ENCODE assay signal across 12 mouse cellular contexts in the genomic region with DNA sequence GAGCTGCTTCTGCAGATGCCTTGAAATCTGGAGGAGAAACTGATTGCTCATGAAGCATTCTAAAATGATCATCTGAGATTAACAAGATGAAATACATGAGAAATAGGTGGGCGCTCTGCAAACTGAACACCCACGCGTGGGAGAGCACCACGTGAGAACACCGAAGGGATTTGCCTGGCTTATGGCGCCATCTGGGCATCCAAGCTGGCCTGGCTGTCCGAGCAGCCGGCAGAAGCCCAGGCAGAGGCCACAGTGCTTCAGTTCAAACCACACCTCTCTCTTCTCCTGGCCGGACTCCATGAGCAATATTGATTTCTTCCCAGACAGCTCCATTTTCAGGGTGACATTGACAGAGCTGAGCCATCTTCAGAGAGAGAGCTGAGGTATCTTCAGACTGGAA. TPM values are rescaled to one million over a fixed set of nuclear protein-coding genes. Genes with fewer than 3 reads are reported as not detected.
DNase-seq lines count a peak whose midpoint lies in the region; ATAC-seq and TF ChIP-seq lines count a peak whose summit lies in the region.
"Had no signal": no experiment of that assay in that cellular context is flagged by ENCODE, and none has a peak within 500 bp of the region (broad histone marks: within the 10 kb centered on the region; RNA-seq: fewer than 3 reads in every experiment).

No protein-coding gene starts in this region.

- no peak for TF ChIP-seq POLR2A in brain, embryonic 14.5 days (IDR thresholded peaks at IDR 0.05; ENCODE audit: borderline replicate concordance, extremely low read depth, insufficient read depth, insufficient read length, poor library complexity, severe bottlenecking)

- peak; percentile 20 for DNase-seq in brain, embryonic 14.5 days (ENCODE audit: low read depth)
- DNase-seq in cerebellum, adult 11-12 months: peak; percentile 82
- peak; percentile 61 for DNase-seq in layer of hippocampus, adult 11-12 months (ENCODE audit: low spot score)
- peak; percentile 72 to 79 for DNase-seq in left cerebral cortex, postnatal 25 days (ENCODE audit: low spot score in 2 of 2)
- DNase-seq in adrenal gland, adult 2 months: no peak
- no peak for DNase-seq in heart, postnatal 4 days

- no peak for TF ChIP-seq CTCF in brain, embryonic 14.5 days (IDR thresholded peaks at IDR 0.05; ENCODE audit: borderline replicate concordance, extremely low read depth, insufficient read depth, insufficient read length)

- intact Hi-C loops in left cerebral cortex, postnatal 25 days (cut with DNase I): loop anchor here (5.0 kb wide), 1 partner anchor 58 kb away; no protein-coding TSS in a partner anchor

- no peak for ATAC-seq in erythroid progenitor cell, adult 5-6 weeks (replicated peaks; ENCODE audit: low FRiP score, poor library complexity, severe bottlenecking)
- ATAC-seq: intestine, postnatal 0 days had no signal

RNA-seq across cellular contexts. Expression of gene Cacna2d4, which starts 44.4 kb away (rescaled TPM):
- 0.40 and 0.67 TPM in 2 replicates for polyA plus RNA-seq in brain, embryonic 14.5 days (2012; rRNA removed)
- 1 to 10 TPM; 2.6 to 4.6 TPM for total RNA-seq in left cerebral cortex, postnatal 25 days (2021)
- total RNA-seq in adrenal gland, adult 2 months (2021): not detected
- polyA plus RNA-seq in adrenal gland, adult 2 months (2012; rRNA removed): 0.06 and 0.39 TPM in 2 replicates
- total RNA-seq in heart, postnatal 4 days (2021): not detected
- 0.84 and 1.1 TPM in 2 replicates for total RNA-seq in erythroid progenitor cell, adult 5-6 weeks (2015; ENCODE audit: low replicate concordance)
- 0.38 TPM in 1 of 2 replicates, not detected in the other for total RNA-seq in erythroid progenitor cell, adult 5-6 weeks (2017; ENCODE audit: low replicate concordance)
- polyA plus RNA-seq: G1E; heart, embryonic 10.5 days; liver, embryonic 15.5 days had no signal

RNA-seq across cellular contexts. Expression of gene Lrtm2, which starts 49.8 kb away (rescaled TPM):
- 9.6 and 12.9 TPM in 2 replicates for polyA plus RNA-seq in brain, embryonic 14.5 days (2012; rRNA removed)
- total RNA-seq in left cerebral cortex, postnatal 25 days (2021): 10 to 100 TPM; 52.0 to 56.5 TPM
- total RNA-seq in adrenal gland, adult 2 months (2021): under 1 TPM in 1 of 2 experiments, not detected in 1; 0.28 TPM
- 0.13 TPM in 1 of 2 replicates, not detected in the other for polyA plus RNA-seq in adrenal gland, adult 2 months (2012; rRNA removed)
- under 1 TPM; 0.09 to 0.79 TPM for total RNA-seq in heart, postnatal 4 days (2021)
- not detected in 2 replicates for total RNA-seq in erythroid progenitor cell, adult 5-6 weeks (2015; ENCODE audit: low replicate concordance)
- total RNA-seq in erythroid progenitor cell, adult 5-6 weeks (2017; ENCODE audit: low replicate concordance): 0.08 TPM in 1 of 2 replicates, not detected in the other
- polyA plus RNA-seq: G1E; small intestine, adult 2 months had no signal

Comparison
In these comparisons a context has a peak if more than half of its experiments do, and no peak if none do; other contexts are left out.
1. DNase-seq: peak in brain, embryonic 14.5 days (single experiment), cerebellum, adult 11-12 months (single experiment), layer of hippocampus, adult 11-12 months (single experiment) and left cerebral cortex, postnatal 25 days (2 of 2); none in adrenal gland, adult 2 months (single experiment) and heart, postnatal 4 days (single experiment).
2. RNA of gene Lrtm2, which starts 49.8 kb away (total RNA-seq): 52.0 to 56.5 TPM in left cerebral cortex, postnatal 25 days; 0.09 to 0.79 TPM in heart, postnatal 4 days, 0.28 TPM in adrenal gland, adult 2 months and 0.08 TPM in erythroid progenitor cell, adult 5-6 weeks; every median in the first group is over 10 times any median in the second.